Mouse (Mus musculus) megakaryocyte, embryonic 14.5 days (primary cell): ENCODE results near the gene Ube2s. TPM values are rescaled to one million over a fixed set of nuclear protein-coding genes. Genes with fewer than 3 reads are reported as not detected.
"Not testable (repeated sequence)": the region's sequence is repeated elsewhere in the genome, so short reads cannot be mapped to it uniquely, and the experiment has no call there.

Experiments
- H3K27me3 ChIP-seq: replicated peaks from 2 replicates; pipeline ENCODE3; 2012; ENCODE audit warnings: inconsistent platforms
- H3K36me3 ChIP-seq: replicated peaks from 2 replicates; pipeline ENCODE3; 2012; ENCODE audit warnings: low read length, inconsistent platforms, mixed read lengths
- H3K4me1 ChIP-seq: 2 replicates; pipeline ENCODE4 v1.6.1; 2012; ENCODE audit warnings: inconsistent platforms
- H3K4me3 ChIP-seq: replicated peaks from 2 replicates; pipeline ENCODE3; 2012; ENCODE audit warnings: moderate library complexity, mild to moderate bottlenecking, inconsistent platforms
- H3K9me3 ChIP-seq: 2 replicates; pipeline ENCODE4 v1.6.1; 2012; ENCODE audit warnings: inconsistent platforms
- FLI1 ChIP-seq: IDR thresholded peaks from 2 replicates; pipeline ENCODE4 v1.6.1; 2012; ENCODE audit warnings: low read length, inconsistent platforms, mixed read lengths
- GATA1 ChIP-seq: IDR thresholded peaks from 3 replicates; pipeline ENCODE4 v1.6.1; 2012; ENCODE audit warnings: mixed read lengths, low read length, inconsistent platforms, borderline replicate concordance
- polyA plus RNA-seq: library from polyadenylated mRNA; stranded (reverse); fragments of >175 nt; gene quantifications from 2 replicates; pipeline ENCODE4 v1.2.3, GENCODE M21; 2012; ENCODE audit warnings: low replicate concordance; ENCODE audit not compliant: insufficient read depth

The Ube2s gene
- polyA plus RNA-seq, 1 experiment: 258 TPM

DNA sequence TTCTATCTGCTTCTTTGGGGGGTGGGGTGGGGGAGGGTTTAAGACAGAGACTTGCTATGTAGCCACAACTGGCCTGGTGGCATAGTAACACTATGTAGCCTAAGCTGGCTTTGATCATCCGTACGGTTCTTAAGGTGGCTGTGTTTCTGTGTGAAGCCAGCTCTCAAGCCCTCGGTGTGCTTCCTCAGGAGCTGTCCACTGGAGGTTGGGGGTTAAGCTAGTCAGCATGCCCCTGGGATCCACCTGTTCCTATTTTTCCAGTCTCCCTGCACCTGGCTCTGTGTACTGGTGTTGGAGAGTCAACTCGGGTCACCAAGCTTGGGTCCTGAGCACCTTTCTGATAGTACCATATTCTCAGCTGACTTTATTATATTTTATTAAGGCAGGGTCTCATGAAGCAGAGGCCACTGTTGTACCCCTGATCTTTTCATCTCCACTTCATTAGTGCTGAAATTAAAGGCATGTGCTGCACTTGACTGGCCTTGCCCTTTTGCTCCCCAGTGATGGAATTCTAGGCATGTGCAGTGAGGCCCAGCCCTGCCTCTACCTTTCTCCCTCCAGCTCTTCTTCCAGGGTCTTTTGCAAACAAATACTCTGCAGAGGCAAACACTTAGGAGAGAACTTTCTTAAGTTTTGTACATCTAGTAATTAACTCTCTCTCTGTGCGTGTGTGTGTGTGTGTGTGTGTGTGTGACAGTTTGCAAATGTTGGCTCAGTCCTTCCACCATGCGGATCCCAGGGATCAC is 9.9 kb upstream of the Ube2s start:
- Histone ChIP-seq H3K27me3 (peaks cover 37% of the 10 kb centered on the region), H3K4me1 (peaks cover 23% of the 10 kb centered on the region), H3K36me3 (no peaks in the 10 kb centered on the region), H3K9me3 (no peaks in the 10 kb centered on the region), H3K4me3 (no peak overlapping the region)
- TF ChIP-seq FLI1 (no peak), GATA1 (no peak)

DNA sequence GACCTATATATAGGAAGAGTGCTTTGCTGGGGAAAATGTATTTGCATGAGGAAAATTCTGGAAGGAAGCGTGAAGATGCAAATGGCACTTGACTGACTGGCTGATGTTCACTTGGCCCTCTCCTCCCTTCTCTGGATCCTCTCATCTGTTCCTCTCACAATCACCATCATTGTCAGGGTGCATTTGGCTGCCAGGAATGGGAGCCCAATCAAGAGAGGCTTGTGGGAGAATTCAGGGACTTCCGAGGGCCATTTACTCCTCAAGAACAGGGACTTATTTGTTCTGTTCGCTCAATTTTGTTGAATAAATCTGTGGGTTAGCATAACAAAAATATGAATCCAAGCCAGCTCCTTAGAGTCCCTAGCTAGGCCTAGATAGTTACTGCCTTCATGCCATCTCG is 9.3 kb upstream of the Ube2s start:
- H3K9me3 ChIP-seq: no peaks in the 10 kb centered on the region
- peaks cover 32% of the 10 kb centered on the region for H3K27me3 ChIP-seq
- no peaks in the 10 kb centered on the region for H3K36me3 ChIP-seq
- peaks cover 22% of the 10 kb centered on the region for H3K4me1 ChIP-seq
- no peak overlapping the region for H3K4me3 ChIP-seq
- TF ChIP-seq FLI1 (no peak), GATA1 (no peak)

DNA sequence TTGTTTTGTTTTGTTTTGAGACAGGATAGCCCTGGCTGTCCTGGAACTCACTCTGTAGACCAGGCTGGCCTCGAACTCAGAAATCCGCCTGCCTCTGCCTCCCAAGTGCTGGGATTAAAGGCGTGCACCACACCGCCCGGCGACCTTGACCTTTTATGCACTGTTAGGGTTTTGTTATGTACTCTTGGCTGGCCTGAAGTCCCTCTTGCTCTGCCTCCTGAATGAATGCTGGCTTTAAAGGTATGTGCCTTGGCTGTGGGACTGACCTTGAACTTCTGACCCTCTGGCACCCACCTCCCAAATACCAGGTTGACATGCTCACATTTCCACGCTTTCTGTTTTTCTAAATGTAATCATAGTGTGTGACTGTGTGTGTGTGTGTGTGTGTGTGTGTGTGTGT is 8.5 kb upstream of the Ube2s start:
- H3K4me3 ChIP-seq, H3K36me3 ChIP-seq, H3K9me3 ChIP-seq: not testable (repeated sequence)
- Histone ChIP-seq H3K27me3 (peaks cover 27% of the 10 kb centered on the region), H3K4me1 (peaks cover 19% of the 10 kb centered on the region)

DNA sequence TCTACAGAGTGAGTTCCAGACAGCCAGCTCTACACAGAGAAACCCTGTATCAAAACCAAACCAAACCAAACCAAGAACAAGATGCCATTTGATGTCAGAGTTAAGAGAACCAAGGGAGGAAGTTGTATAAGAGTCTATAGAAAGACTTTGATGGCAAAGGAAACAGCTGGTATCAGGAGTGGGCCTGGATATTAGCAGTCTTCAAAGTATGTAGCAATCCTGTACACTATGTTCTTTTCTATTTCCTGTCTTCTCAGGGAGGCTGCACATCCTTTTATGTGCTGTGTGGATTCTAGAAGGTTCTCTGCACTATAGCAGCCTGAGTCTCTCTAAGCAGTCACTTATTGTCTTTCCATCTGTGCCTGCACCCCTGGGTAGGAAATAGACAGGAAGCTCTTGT is 4.2 kb upstream of the Ube2s start:
- H3K4me3 ChIP-seq: no peak overlapping the region
- peaks cover 6% of the 10 kb centered on the region for H3K9me3 ChIP-seq
- TF ChIP-seq GATA1: no peak
- TF ChIP-seq FLI1: no peak
- H3K4me1 ChIP-seq: peaks cover 18% of the 10 kb centered on the region
- peaks cover 15% of the 10 kb centered on the region for H3K36me3 ChIP-seq
- peaks cover 4% of the 10 kb centered on the region for H3K27me3 ChIP-seq

DNA sequence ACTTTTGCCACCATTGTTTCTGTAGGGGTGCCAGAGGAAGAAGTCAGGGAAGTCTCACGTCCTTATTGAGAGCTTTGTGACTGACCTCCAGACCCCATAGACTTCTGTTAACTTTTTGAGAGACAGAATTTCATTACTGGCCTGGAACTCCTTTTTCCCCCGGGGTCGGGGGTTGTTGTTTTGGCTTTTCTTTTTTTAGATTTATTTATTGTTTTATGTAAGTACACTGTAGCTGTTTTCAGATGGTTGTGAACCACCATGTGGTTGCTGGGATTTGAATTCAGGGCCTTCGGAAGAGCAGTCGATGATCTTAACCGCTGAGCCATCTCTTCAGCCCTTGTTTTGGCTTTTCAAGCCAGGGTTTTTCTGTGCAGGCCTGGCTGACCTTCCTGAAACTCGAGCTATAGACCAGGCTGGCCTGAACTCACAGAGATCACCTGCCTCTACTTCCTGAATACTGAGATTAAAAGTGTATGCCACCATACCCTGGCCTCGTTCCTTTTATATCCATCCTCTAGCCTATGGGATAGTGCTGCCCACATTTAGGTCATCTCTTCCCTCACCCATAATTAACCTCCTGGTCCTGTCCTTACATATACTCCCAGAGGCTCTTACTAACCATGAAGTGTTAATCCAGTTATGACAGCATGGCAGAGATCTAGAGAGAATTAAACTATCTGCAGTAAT is 858 bp upstream of the Ube2s start:
- Histone ChIP-seq H3K27me3 (no peaks in the 10 kb centered on the region), H3K4me1 (peaks cover 46% of the 10 kb centered on the region), H3K4me3 (peak overlapping the region; percentile 95), H3K36me3 (peaks cover 38% of the 10 kb centered on the region), H3K9me3 (peaks cover 6% of the 10 kb centered on the region)
- no peak for TF ChIP-seq GATA1
- no peak for TF ChIP-seq FLI1

DNA sequence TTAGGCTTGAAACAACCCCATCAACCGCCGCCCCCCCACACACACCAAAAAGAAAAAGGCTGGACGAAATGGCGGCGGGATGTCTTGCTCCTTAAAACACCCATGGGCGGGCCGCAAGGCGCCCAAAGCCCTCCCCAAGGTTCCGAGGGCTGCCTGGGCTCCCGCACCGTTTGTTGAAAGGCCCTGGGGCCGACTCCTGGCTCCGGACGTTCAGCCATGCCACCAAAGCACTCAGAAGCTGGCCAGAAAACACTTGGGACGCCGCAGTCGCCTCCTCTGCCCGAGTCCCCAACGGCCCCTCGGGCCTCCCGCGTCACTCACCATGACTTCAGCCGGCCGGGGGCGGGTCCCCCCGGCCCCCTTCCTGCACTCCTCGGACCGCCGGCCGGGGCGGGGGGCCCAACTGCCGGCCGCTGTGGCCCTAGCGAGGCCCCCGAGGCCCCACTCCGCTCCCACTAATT is 518 bp downstream of the Ube2s start:
- no peaks in the 10 kb centered on the region for H3K27me3 ChIP-seq
- H3K4me1 ChIP-seq: peaks cover 49% of the 10 kb centered on the region
- TF ChIP-seq FLI1: no peak
- no peak for TF ChIP-seq GATA1
- H3K9me3 ChIP-seq: peaks cover 6% of the 10 kb centered on the region
- peak overlapping the region; percentile 95 for H3K4me3 ChIP-seq
- peaks cover 48% of the 10 kb centered on the region for H3K36me3 ChIP-seq

DNA sequence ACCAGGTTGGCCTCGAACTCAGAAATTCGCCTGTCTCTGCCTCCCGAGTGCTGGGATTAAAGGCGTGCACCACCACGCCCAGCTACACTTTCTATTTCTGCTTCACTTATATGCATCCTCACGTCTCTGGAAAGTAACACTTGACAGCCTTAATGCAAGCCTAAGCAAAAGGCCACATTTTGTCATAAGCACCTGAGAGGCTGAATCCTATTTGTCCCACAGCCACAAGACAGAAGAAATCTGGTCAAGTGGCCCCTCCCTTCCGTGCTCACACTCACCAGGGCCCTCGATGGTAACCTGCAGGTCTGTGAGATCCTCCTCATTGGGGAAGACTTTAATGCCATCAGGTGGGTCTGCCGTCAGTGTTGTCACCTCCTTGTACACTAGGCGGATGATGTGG is 1.3 kb downstream of the Ube2s start:
- not testable (repeated sequence) for H3K9me3 ChIP-seq, H3K27me3 ChIP-seq
- peaks cover 49% of the 10 kb centered on the region for H3K4me1 ChIP-seq
- H3K4me3 ChIP-seq: peak overlapping the region; percentile 95
- H3K36me3 ChIP-seq: peaks cover 55% of the 10 kb centered on the region

DNA sequence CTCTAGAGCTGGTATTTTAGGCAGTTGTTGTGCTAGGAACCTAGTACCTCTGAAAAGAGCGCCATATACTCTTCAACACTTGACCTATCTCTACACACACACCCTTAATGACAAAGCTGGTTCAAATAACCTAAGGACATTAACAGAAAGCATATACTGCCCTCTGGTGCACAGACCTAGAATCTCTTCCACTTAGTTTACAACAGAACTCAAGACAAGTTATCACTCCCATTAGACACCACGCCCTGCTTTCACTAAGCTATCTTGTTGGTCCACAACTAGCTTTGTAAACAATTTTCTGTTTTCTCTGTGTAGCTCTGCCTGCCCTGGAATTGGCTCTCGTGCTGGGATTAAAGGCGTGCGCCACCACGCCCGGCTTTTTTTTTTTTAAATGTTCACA is 5.7 kb downstream of the Ube2s start:
- TF ChIP-seq FLI1: no peak
- no peak for TF ChIP-seq GATA1
- H3K36me3 ChIP-seq: peaks cover 60% of the 10 kb centered on the region
- no peak overlapping the region for H3K4me3 ChIP-seq

DNA sequence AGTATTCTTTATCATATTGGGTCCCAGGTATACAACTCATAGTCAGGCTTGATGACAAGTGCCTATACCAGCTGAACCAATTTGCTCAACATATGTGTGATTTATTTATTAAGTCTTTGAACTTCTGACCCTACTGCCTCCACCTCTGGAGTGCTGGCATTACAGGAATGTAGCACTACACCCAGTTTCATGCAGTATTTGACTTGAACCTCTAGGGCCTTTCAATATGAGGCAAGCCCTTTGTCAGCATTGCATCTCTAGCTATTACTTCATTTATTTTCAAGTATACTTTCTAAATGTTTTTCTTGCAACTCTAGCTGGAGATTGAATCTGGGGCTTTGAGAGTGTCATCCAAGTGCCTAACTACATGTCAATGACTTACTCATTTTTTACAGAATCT is 10.1 kb downstream of the Ube2s start:
- no peak overlapping the region for H3K4me3 ChIP-seq
- no peaks in the 10 kb centered on the region for H3K27me3 ChIP-seq
- H3K36me3 ChIP-seq: peaks cover 56% of the 10 kb centered on the region
- no peaks in the 10 kb centered on the region for H3K9me3 ChIP-seq
- TF ChIP-seq GATA1 (no peak), FLI1 (no peak)
- peaks cover 14% of the 10 kb centered on the region for H3K4me1 ChIP-seq

More for the DNA sequence above, 5.7 kb downstream of the Ube2s start:
- Histone ChIP-seq H3K9me3 (no peaks in the 10 kb centered on the region), H3K27me3 (no peaks in the 10 kb centered on the region), H3K4me1 (peaks cover 49% of the 10 kb centered on the region)

DNA sequence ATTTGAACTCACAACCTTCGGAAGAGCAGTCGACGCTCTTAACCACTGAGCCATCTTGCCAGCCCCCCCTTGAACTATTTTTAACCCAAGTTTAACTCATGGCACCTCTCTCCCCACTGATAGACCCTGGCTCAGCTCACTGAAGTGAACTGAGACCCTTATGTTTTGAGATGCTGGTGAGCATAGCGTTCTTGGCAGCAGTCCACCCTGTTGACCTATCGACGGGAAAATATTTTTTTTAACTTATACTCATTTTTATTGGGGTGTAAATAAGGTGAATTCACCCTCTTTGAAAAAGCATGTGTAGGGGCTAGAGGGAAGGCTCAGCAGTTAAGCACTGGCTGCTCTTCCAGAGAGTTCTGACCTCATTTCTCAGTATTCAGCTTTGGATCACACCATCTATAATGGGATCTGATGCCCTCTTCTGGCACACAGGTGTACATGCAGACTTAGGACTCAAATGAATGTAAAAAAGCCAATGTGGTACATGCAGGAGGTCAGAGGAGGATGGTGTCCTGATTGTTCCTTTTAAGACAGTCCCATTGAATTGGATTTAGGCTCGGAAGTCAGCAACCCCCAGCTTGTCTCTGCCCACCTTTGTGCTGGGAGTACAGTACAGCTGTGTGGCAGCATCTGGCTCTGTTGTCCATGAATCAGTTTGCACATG is 16.5 kb downstream of the Ube2s start:
- Histone ChIP-seq H3K4me1 (peaks cover 33% of the 10 kb centered on the region), H3K4me3 (no peak overlapping the region), H3K27me3 (no peaks in the 10 kb centered on the region), H3K9me3 (no peaks in the 10 kb centered on the region), H3K36me3 (peaks cover 57% of the 10 kb centered on the region)
- TF ChIP-seq FLI1 (no peak), GATA1 (no peak)

DNA sequence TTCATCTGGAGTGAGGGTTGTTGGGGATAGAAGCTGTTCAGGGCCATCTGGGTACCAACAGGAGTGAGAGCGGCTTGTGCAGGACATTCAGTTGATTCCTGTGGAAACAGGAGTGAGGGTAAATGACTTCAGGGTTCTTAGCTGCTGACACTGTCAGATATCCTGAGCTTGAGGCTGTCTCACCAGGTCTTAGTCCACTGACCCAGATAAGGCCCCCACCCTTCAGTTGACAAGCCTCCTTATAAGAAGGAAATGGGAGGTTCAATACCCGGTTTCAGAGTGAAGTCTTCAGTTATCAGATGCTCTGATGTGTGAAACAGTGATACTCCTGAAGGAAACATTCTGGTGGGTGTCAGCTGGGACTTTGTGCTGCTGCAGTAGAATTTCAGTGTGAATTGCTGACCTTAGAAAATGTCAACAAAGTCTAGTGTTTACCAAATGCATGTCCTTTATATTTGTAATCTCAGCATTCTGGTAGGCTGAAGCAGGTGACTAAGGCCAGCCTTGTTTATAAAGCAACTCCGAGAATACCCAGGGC is 17.7 kb downstream of the Ube2s start:
- H3K36me3 ChIP-seq: peaks cover 57% of the 10 kb centered on the region
- peaks cover 39% of the 10 kb centered on the region for H3K4me1 ChIP-seq
- TF ChIP-seq FLI1 (no peak), GATA1 (no peak)
- no peaks in the 10 kb centered on the region for H3K9me3 ChIP-seq
- H3K27me3 ChIP-seq: no peaks in the 10 kb centered on the region
- H3K4me3 ChIP-seq: peak overlapping the region; percentile 62
